Mouse (Mus musculus) inflammation-experienced regulatory T-cells, adult 6 months (primary cell): ENCODE data around the gene Nrn1l. TPM values are rescaled to one million over a fixed set of nuclear protein-coding genes. Genes with fewer than 3 reads are reported as not detected.

Experiments used
- ATAC-seq: one replicate; pipeline ENCODE4 v1.8.0; 2017
- polyA plus RNA-seq, 3 experiments: library from polyadenylated mRNA; unstranded; fragments of 100-300 nt; shearing (Covaris generic); gene quantifications; one replicate each; pipeline ENCODE4 v1.2.1; 2017

The Nrn1l gene
- polyA plus RNA-seq, 3 experiments from 2014 or later = 1.2 to 1.8 TPM; not detected in 1

DNA sequence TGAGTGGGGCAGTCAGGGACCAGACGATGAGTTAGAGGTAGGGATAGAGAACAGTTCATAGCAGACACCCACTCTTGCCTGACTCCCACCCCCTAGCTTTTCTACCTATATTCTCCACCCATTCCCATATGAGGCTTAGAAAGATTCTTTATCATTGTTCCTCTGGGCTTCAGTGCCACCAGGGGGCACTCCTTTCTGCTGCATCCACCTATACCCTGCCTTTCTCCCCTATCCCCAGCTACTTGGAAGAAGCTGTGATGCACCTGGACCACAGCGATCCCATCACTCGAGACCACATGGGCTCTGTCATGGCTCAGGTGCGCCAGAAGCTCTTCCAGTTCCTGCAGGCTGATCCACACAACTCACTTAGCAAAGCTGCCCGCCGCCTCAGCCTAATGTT lies 935 bp upstream of the Nrn1l start:
- ATAC-seq = no peak

DNA sequence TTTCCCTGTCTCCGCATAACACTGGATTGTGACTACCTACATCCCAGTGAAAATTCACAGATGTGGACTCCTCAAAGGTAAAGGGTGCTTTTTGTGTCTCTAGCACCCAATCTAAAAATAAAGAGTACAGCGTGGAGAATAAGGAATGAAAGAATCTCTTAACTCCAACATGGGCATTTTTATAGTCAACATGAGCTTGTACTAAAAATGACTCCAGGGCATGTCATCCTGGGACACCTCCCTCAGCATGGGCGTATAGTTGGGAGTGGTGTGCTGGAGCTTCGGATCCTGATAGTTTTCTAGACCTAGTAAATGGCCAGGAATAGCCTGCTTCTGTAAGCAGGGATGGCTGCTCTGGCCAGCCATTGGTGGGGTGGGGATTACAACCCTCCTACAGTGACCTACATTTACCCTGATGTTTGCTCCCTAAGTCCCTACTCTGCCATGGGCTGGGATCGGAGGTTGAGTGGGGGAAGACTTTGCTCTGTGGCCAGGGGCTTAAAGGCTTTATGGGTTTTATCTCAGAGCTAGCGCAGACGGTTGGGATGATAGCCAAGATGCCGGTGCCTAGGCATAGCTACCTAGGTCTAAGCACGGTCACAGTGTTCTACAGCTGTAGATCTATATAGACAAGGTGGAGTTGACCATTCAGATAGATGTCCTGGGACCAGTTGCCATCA lies 4.6 kb downstream of the Nrn1l start:
- ATAC-seq = no peak

DNA sequence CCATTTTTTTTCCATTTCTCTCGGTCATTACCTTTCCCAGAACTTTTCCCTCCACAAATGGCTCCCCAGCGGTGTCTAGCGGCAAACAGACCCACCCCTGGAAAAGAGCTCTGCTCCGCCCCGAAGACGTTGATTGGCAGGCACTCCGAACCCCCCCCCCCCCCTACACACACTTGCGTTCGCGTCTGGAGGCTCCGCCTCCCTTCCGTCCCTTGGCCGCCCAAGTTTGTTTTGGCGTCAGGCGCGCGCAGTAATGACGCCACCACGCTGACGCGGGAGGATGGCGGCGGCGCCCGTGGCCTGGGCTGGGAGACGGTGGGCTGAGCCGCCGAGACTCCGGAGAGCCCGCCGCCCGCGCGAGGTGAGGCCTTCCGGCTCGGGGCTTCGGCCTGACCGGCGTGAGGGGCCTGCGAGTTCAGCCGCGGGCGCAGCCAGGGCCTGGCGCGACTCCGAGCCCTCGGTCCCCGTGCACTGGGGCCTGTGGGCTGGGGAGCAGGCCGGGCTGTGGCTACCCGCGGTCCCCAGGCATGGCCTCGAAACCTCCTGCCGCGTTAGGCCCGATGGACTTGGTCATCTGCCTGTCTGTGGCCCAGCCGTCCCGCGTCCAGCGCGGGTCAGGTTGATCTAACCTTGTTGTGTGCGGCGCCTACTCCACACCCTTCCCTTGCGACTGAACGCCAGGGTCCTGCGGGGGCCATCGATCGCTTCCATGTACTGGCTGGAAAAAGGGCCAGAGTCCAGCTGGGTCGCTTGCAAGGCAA lies 7.0 kb downstream of the Nrn1l start, which contains the start of gene Pskh1:
Gene Pskh1, plus strand, starts transcription at position 262 of the 761 bp plus-strand sequence.
- peak; percentile 88 for ATAC-seq

DNA sequence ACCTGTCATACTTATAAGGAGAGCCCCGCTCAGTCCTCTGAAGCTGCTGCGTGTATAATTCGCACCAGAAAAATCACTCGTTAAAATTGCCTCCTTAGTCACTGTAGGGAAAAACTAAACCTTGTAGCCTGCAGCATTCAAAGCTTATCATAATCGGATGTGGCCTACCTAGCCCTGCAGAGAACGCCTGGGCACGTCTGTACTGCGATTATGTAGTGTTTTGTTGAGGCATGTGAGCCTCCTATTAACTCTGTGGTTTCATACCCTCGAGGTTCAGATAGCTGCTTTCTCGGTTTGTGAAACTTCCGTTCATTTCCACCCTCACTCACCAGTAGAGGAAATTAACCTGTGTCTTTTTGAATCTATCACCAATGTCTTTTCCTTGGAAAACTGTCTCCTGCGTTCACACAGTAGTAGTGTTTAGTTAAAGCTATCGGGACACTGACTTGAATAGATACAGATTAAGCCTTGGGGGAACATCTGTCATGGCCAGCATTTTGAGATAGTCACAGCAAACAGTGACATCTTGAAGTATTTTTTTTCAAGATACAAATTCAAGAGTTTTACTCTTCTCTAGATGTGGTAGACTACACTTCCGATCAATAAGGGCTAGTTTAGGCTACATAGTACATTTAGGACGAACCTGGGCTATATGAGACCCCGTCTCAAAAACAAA lies 7.7 kb downstream of the Nrn1l start:
- ATAC-seq = peak; percentile 70

DNA sequence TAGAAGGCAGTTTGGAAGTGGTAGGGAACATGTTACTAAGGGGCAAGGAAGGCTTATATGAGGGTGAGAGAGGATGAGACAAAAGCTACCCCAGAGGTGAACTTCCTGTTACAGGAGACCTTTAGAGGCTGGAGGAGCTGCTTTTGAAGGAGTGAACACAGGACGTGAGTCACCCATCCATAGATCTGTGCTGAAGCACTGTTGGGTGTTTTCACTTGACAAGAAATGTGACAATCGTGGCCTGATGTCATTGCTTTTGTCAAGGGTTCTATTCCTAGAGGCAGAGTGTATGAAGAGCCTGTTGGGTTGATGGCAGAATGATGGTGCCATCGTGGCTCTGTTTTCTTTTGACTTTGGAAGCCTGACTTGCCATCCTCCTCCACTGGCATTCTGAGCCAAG lies 26.0 kb downstream of the Nrn1l start:
- peak; percentile 94 for ATAC-seq

DNA sequence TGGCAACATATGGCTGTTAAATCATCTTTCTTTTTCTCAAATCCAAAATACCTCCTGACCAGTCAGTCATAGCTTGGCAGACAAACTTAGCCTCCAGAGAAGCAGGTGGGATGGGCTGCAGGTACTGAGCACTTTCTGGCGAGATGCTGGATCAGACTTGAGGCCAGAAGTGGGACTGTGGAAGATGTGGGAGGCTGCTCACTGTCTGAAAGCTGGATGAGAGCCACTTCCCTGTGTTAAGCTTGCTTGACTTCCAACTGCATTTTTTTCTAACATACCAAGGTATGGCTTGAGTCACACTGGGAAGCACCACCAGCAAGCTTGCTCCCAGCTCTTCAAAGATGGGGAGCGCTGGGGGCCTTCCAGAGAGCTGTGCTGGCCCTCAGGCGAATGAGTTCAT lies 31.8 kb downstream of the Nrn1l start:
- no peak for ATAC-seq

DNA sequence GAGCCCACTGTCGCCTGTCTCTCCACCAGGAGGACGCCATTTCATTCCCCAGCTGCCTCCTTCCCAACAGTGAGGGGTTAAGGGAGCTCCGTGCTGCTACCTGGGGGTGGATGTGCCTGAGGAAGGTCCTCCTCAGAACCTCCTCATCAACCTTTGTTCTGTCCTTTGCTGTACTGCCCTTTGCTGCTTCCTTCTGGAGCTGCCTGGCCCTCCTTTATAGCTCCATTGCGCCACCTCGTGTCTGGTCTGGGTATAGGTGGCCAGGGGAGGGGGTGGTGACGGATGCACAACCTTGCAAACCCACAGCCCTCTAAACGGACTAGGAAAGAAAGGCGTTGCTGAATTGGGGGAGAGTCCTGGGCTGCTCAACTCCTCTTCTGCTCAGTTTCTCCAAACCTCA lies 37.2 kb downstream of the Nrn1l start:
- ATAC-seq = peak; percentile 82

DNA sequence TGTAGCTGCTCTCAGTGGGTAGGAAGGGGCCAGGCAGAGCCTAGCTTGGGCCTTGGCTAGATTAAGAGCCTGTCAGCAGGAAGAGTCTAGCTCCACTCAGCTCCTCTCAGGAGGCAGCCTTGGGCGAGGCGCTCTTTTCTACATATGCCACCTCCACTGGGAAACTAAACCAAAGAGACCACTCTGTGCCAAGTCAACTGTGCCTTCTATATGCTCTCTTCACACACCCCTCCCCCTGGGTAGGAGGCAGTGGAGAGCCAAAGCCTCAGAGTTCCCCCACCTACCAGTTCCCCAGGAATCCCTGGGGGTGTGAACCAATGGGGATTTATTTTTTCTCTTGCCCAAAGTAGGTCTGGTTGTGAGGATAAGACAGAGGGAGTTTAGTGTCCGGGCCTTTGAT lies 37.9 kb downstream of the Nrn1l start:
- ATAC-seq = no peak

DNA sequence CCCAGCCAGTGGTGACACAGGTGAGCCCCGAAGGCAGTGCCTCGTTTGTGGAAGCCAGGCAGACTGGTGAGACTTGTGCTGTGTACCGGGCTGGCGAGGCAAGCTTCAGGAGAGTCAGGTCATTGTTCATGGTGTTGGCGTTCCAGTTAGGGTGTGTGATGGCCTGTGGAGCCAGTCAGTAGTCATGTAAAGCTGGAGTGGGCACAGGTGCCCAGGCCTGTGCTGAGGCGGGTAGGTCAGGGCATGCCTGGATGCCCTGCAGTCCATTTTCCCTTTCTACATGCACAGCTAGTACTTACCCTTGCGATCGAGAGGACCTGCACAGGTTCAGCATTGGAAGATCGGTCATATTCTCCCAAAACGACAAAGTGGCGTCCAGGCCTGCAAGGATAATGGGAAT lies 39.2 kb downstream of the Nrn1l start:
- no peak for ATAC-seq

DNA sequence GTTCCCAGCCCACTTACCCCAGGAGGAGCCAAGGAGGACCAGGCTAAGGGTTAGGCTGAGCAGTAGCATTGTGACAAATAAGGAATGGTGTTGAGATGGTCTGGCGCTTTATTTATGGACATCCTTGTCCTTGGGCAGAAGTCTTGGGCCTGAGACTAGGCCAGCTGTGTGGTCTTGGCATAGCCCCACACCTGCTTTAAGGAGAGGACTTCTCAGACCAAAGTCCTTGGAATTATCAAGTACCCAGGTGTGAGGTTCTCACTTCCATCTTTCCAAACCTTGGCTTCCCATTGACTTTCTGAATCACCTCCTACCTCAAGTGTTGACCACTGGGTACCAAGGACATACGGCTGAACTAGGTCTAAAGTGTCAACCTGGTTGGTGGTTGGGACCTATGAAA lies 40.4 kb downstream of the Nrn1l start, which contains the start of gene Ctrl:
Gene Ctrl, minus strand, starts transcription at position 101 of the 400 bp plus-strand sequence.
- no peak for ATAC-seq

DNA sequence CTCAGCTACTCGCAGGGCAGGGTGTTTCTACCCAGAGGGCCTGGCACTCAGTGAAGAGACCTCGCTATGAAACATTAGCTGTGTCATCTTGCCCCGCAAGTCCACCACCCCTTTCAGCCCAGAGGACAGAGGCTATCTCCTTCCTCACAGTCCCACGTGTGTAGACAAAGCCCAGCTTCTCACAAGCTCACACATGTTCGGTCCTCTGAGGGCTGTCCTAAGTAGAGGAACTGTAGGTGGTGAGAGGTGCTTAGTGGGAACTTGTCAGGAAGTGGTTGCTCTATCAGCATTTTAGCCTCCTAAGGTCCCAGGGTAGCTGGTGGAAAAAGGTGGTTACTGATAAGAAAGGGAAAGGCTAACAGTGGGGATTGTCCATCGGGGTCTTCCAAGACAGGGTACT lies 41.7 kb downstream of the Nrn1l start:
- no peak for ATAC-seq

DNA sequence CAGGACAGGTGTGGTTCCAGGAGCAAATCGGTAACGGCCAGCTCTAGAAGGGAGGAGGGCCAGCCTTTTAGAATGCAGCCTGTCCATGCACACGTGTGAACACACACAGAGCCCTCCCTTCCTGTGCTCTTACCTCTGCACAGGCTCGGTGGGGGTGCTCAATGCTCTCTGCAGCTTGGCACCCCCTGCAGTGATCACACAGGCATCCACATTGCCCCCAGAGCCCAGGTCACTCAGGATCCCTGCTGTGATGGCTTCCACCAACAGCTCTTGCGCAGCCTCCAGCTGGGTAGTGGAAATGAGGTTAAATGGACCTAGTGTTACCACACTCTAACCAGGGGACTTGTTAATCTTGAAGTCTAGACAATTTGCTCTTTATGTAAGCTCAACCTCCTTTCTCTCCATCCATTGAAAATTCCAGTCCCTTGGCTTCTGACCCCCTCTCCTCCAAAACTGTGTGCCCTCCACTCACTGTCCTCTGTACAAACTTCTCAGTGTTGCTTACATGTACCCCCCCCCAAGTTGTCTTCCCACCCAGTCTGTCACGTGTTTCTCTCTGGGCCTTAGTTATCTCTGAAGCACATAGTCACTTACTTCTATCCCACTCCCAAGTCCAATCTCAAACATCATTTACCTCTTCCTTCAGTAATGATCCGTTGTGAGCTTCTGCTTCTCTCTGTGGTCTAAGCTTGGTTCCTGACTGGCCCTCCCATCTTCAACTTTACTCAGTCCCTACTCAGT lies 42.7 kb downstream of the Nrn1l start:
- no peak for ATAC-seq

DNA sequence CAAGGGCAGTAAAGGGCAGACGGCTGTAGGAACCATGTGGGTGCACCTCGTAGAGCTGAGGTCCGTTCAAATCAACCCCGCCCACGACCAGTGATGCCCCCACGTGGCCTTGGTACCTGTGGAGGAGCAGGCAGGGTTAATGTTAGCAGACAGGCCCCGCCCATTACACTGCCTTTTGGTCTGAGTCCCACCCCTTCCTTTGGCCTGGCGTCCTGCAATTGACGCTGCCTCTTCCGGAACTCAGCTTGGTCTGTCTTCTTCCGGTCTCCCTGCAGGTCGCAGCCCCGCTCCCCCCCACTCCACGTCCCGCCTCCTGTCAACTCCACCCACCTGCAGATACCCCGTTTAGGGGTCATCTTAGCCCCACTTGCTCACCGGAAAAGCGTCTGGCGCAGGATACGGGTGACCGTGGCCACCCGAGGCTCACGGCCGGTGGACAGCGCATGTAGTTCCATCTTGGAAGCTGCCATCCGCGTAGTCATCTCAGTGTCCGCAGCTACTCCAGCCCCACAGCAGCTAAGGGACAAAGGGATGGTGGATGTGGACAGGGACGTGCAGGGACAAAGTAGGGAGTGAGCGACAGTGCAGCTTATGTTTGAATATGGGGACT lies 43.6 kb downstream of the Nrn1l start:
- ATAC-seq = peak; percentile 46

DNA sequence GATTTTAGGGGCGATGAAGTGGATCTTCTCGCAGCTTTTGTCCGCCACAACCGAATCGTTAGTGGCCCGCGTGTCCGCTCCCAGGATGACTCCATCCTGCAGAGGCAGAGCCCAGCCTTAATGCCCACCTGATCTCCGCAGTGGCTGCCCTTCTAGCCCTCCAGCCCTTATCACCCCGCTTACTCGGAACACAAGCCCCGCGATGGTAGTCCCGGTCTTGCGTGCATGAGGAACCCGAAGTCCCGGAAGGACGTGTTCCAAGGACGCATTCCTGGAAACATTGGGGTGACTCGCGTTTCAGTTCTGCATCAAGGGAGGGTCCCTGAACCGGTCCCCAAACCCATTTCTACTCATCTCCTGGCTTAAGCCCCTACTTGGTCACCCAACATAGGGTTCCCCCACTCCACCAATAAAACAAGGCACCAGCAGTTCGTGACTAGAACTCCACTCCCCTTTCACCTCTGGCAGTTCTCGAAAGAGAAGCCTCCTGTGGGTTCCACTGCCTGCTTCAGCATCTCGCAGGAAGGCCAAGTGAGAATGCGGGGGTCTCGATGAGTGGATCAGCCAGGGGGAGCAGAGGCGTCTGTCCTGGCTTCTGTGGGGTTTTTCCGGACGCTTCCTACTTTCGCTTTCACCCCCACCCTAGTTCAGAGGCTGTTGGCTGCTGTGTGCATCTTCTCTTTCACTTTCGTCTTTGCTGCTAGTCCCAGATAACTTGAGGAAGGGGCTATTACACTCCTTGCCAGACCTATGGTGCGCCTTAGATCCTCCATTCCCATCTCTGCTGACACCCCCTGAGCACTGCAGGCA lies 44.3 kb downstream of the Nrn1l start:
- peak; percentile 91 for ATAC-seq

DNA sequence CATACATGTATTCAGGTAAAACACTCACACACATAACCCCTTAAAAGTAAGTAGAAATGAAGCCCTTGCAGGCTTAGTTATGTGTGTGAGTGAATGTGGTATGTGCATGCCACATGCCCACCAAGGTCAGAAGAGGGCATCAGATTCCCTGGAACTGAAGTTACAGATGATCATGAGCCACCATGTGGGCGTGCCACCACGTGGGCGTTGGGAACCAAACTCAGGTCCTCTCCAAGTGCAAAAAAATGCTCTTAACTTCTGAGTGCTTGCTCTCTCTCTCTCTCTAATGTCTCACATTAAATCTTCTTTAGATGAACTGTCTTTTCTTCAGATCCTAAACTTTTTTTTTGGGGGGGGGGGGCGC lies 44.9 kb downstream of the Nrn1l start, which contains the start of gene Psmb10:
Gene Psmb10, minus strand, starts transcription at position 139 of the 364 bp plus-strand sequence.
- peak; percentile 23 for ATAC-seq

DNA sequence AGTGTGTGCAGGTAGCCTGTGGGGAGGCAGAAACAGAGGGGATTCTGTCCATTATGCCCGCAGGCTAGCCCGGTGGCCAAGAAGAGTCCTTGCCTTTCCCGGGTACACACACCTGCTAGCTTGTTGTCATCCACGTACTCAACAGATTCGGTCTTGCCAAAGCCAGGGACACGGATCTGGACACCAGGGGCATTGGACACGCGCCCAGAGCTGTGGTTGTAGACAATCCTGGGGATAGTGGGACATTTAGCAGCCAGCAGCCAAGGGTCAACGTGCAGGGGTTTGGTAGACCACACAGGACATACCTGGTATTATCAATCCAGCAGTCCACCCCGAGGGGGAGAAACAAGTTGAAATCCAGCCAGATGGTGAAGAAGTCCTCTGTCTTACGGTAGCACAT lies 48.7 kb downstream of the Nrn1l start:
- ATAC-seq = no peak

DNA sequence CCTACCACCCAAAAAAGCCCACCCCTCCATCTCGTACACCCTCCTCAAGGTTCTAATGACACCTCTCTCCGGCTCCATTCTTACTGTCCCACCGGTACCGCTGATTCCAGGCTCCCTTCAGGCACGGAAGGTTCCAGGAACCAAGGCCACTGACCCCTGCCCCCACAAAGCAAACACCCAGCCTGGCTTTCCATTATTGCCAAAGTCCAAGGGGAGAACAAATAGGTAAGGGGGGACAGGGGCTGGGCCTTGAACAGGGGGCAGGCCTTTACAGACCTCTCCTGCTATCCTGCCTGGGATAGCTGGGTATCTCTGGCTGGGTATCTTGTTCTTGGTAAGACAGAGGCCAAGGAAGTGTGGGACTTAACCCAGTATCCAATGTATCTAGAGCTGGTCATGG lies 49.2 kb downstream of the Nrn1l start:
- ATAC-seq = no peak

DNA sequence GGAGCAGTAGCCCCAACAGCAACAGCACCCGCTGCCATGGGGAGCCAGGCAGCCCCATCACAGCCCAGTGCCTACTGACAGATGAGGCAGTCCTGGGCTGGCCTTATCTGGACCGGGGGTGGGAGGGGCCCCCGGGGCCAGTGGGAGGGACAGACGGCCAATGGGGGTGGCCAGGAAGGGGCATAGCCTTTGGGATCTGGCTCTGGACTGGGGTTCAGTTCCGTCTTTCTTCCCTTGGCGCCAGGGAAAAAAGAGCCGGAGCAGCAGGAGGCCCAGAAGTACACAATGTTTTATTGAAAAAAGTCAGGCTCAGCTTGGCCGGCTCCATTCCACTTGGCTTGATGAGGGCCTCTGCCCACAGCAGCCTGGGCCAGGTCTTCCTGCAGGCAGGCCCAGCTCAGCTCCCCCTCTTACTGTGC lies 50.0 kb downstream of the Nrn1l start, which contains the start of gene Lcat:
Gene Lcat, minus strand, starts transcription at position 62 of the 419 bp plus-strand sequence.
- ATAC-seq = no peak
